Mouse (Mus musculus) ES-E14 (cell line): Measurements from ENCODE around the gene Evi2b. TPM values are rescaled to one million over a fixed set of nuclear protein-coding genes. Genes with fewer than 3 reads are reported as not detected.

Experiments
- DNase-seq: peaks from one replicate; pipeline ENCODE4 v3.0.0-alpha.2; 2013; ENCODE audit warnings: low read depth, low spot score
- H3K27ac ChIP-seq: 2 replicates; pipeline ENCODE4 v1.5.1; 2012; ENCODE audit warnings: low read depth, mild to moderate bottlenecking, low read length, moderate library complexity, mixed read lengths; ENCODE audit not compliant: poor library complexity, insufficient read depth, severe bottlenecking
- H3K36me3 ChIP-seq: 2 replicates; pipeline ENCODE4 v1.6.1; 2012; ENCODE audit warnings: mild to moderate bottlenecking, low read length, moderate library complexity, mixed read lengths; ENCODE audit not compliant: control insufficient read depth, poor library complexity, insufficient read depth, severe bottlenecking
- H3K4me1 ChIP-seq, 2 experiments: fragments of 150-350 bp in 1 of 2; sonication (generic) in 1 of 2; 2 replicates each; pipeline ENCODE4 v1.6.1; 2012; ENCODE audit warnings: low read length in 2 of 2, mild to moderate bottlenecking in 1 of 2, mixed read lengths in 1 of 2; ENCODE audit not compliant: control insufficient read depth in 2 of 2, insufficient read depth in 2 of 2, poor library complexity in 1 of 2
- H3K4me3 ChIP-seq, 2 experiments: fragments of 150-350 bp in 1 of 2; sonication (generic) in 1 of 2; 2 replicates each; pipeline ENCODE4 v1.5.1; 2012; ENCODE audit warnings: low read length in 2 of 2, low read depth in 1 of 2, mild to moderate bottlenecking in 1 of 2, mixed read lengths in 1 of 2; ENCODE audit not compliant: insufficient read depth in 1 of 2, poor library complexity in 1 of 2, severe bottlenecking in 1 of 2
- H3K9ac ChIP-seq: 2 replicates; pipeline ENCODE4 v1.6.1; 2012; ENCODE audit warnings: low read depth, mild to moderate bottlenecking, low read length, mixed read lengths; ENCODE audit not compliant: poor library complexity, insufficient read depth, severe bottlenecking
- H3K9me3 ChIP-seq: fragments of 150-350 bp; sonication (generic); 2 replicates; pipeline ENCODE4 v1.6.1; 2012; ENCODE audit warnings: low read depth, mild to moderate bottlenecking, low read length; ENCODE audit not compliant: control insufficient read depth, insufficient read depth
- CHD2 ChIP-seq: IDR thresholded peaks from 2 replicates; pipeline ENCODE4 v1.6.1; 2014; ENCODE audit warnings: mild to moderate bottlenecking, low read depth, low read length, inconsistent platforms
- HCFC1 ChIP-seq: IDR thresholded peaks from 2 replicates; pipeline ENCODE4 v1.6.1; 2012; ENCODE audit warnings: low read length, inconsistent platforms, borderline replicate concordance; ENCODE audit not compliant: insufficient read depth
- MAFK ChIP-seq: IDR thresholded peaks from 2 replicates; pipeline ENCODE4 v1.6.1; 2014; ENCODE audit warnings: mild to moderate bottlenecking, low read depth, low read length, inconsistent platforms; ENCODE audit not compliant: insufficient read depth
- ZC3H11A ChIP-seq: IDR thresholded peaks from 2 replicates; pipeline ENCODE4 v1.6.1; 2012; ENCODE audit warnings: low read depth, mild to moderate bottlenecking, inconsistent platforms, low read length, borderline replicate concordance
- ZNF384 ChIP-seq: IDR thresholded peaks from 2 replicates; pipeline ENCODE4 v1.6.1; 2012; ENCODE audit warnings: low read depth, low read length, inconsistent platforms
- in situ Hi-C, 2 experiments: fragments of 600-800 bp; cut with MboI; formaldehyde crosslinking; loops; one replicate each; pipeline ENCODE4 v1.15.1; 2025; ENCODE audit warnings: low sequenced_read_pairs in 2 of 2, inconsistent platforms in 1 of 2; ENCODE audit not compliant: unreplicated experiment in 2 of 2
- total RNA-seq: library from RNA; depleted of rRNA; stranded (reverse); fragments of 300-350 nt; gene quantifications from 2 replicates; pipeline ENCODE4 v1.2.3, GENCODE M21; 2012; rRNA removed

The Evi2b gene
- not detected in 2 replicates for total RNA-seq

- Histone ChIP-seq H3K9ac (no peak within 1 kb of the TSS), H3K9me3 (no peaks in the 10 kb centered on the region), H3K4me3 (no peak within 1 kb of the TSS), H3K4me1 (no peaks in the 10 kb centered on the region), H3K27ac (no peak within 1 kb of the TSS), H3K36me3 (peaks cover 2% of the 10 kb centered on the region; the same call in 1 of the 2 replicates)
- in situ Hi-C loops, result no loop called here
- TF ChIP-seq ZNF384 (no peak), CHD2 (no peak), ZC3H11A (no peak), MAFK (no peak), HCFC1 (no peak)
- DNase-seq, result no peak
Measured at GRCm38 (mm10) chr11:79523560-79524309, at the start of gene Evi2b. Gene Evi2b, minus strand, starts transcription at chr11:79523762.

- TF ChIP-seq MAFK (no peak), CHD2 (no peak), ZC3H11A (no peak), HCFC1 (no peak), ZNF384 (no peak)
- Histone ChIP-seq H3K9ac (no peak overlapping the region), H3K36me3 (peaks cover 5% of the 10 kb centered on the region; the same call in 1 of the 2 replicates), H3K4me3 (no peak overlapping the region), H3K9me3 (no peaks in the 10 kb centered on the region), H3K27ac (no peak overlapping the region), H3K4me1 (no peaks in the 10 kb centered on the region)
- in situ Hi-C loops, result no loop called here
- no peak for DNase-seq
Measured at GRCm38 (mm10) chr11:79570319-79570718, 46.8 kb upstream of the Evi2b start.

DNA sequence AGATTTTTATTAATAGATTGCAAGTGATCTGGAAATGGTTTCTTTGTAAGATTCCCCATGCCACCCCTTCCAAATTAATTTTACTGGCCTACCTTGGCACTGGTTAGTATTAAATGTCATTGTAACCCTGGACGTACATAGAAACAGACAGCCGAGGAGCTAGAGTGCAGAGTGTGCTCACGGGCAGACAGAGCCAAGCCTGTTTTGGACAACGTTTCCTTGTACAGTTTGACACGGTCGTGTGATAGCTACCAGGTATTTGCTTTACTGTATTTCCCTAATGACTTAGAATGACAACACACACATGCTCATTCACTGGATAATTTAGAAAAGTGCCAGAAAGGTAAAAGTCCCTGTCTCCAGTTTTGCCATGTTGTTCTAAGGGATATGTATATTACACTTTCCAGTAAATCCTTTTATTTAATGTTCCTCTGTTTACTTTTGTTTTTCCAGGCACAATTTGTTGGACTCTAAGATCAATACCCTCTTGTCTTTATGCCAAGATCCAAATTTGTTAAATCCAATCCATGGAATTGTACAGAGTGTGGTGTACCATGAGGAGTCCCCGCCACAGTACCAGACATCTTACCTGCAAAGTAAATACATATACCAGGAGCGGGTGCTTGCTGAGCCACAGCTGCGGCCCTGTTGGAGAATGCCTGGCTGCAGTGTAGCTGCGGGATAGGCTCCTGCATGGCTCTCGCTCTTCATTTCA is 44.8 kb upstream of the Evi2b start:
- no peaks in the 10 kb centered on the region for H3K4me1 ChIP-seq
- TF ChIP-seq HCFC1 (no peak), ZC3H11A (no peak), ZNF384 (no peak)
- no peak overlapping the region for H3K4me3 ChIP-seq
- H3K27ac ChIP-seq, result no peak overlapping the region
- in situ Hi-C loops, result no loop called here
- no peak for DNase-seq
- no peaks in the 10 kb centered on the region for H3K9me3 ChIP-seq
- no peak overlapping the region for H3K9ac ChIP-seq
- H3K36me3 ChIP-seq, result peaks cover 7% of the 10 kb centered on the region; the same call in 1 of the 2 replicates

GRCm38 (mm10) chr11:79566947-79567346 is 43.4 kb upstream of the Evi2b start:
- Histone ChIP-seq H3K4me3 (no peak overlapping the region), H3K4me1 (no peaks in the 10 kb centered on the region), H3K27ac (no peak overlapping the region), H3K9ac (no peak overlapping the region), H3K9me3 (no peaks in the 10 kb centered on the region), H3K36me3 (peaks cover 7% of the 10 kb centered on the region; the same call in 1 of the 2 replicates)
- TF ChIP-seq CHD2 (no peak), HCFC1 (no peak), ZC3H11A (no peak), ZNF384 (no peak), MAFK (no peak)
- in situ Hi-C loops, result no loop called here
- DNase-seq, result no peak

GRCm38 (mm10) chr11:79563493-79563892 is 39.9 kb upstream of the Evi2b start:
- no peaks in the 10 kb centered on the region for H3K4me1 ChIP-seq
- H3K9me3 ChIP-seq, result no peaks in the 10 kb centered on the region
- no peak overlapping the region for H3K4me3 ChIP-seq
- in situ Hi-C loops, result no loop called here
- no peak for DNase-seq
- H3K27ac ChIP-seq, result no peak overlapping the region
- TF ChIP-seq MAFK (no peak), ZC3H11A (no peak), ZNF384 (no peak), CHD2 (no peak), HCFC1 (no peak)
- H3K36me3 ChIP-seq, result peaks cover 7% of the 10 kb centered on the region
- no peak overlapping the region for H3K9ac ChIP-seq
